Mouse (Mus musculus) olfactory bulb, adult 2 months (tissue): Measurements from ENCODE around the gene Wnt7b. TPM values are rescaled to one million over a fixed set of nuclear protein-coding genes. Genes with fewer than 3 reads are reported as not detected.
A peak's percentile ranks its signal among the peaks of the same experiment; 100 is the strongest.

Experiments used
- H3K27ac ChIP-seq: fragments of 200-500 bp; 2 replicates; pipeline ENCODE4 v1.5.1; 2012; ENCODE audit warnings: low read depth, low read length; ENCODE audit not compliant: insufficient read depth
- H3K4me1 ChIP-seq: fragments of 200-500 bp; 2 replicates; pipeline ENCODE4 v1.6.1; 2012; ENCODE audit warnings: low read length; ENCODE audit not compliant: control insufficient read depth, insufficient read depth
- H3K4me3 ChIP-seq: fragments of 200-500 bp; 2 replicates; pipeline ENCODE4 v1.5.1; 2012; ENCODE audit warnings: mild to moderate bottlenecking, low read depth, low read length, moderate library complexity; ENCODE audit not compliant: insufficient read depth
- CTCF ChIP-seq: fragments of 200-500 bp; IDR thresholded peaks from 2 replicates; pipeline ENCODE4 v1.5.1; 2012; ENCODE audit warnings: low read depth, mild to moderate bottlenecking, low read length, moderate library complexity; ENCODE audit not compliant: insufficient read depth
- POLR2A ChIP-seq: fragments of 200-500 bp; IDR thresholded peaks from 2 replicates; pipeline ENCODE4 v1.6.1; 2012; ENCODE audit warnings: mild to moderate bottlenecking, low read depth, low read length, moderate library complexity; ENCODE audit not compliant: insufficient read depth
- WGBS: fragments of 180-500 bp; shearing (Covaris S2); methylation state at CpG from one replicate; pipeline ENCODE4 v1.1.7; 2018; 5-methylcytosine and 5-hydroxymethylcytosine counted together
- polyA plus RNA-seq: library from polyadenylated mRNA; stranded (reverse); fragments of >200 nt; gene quantifications from 2 replicates; pipeline ENCODE4 v1.2.4, GENCODE M21; 2012; ENCODE audit warnings: low replicate concordance; ENCODE audit not compliant: missing spikeins, insufficient read depth, insufficient read length

Gene Wnt7b
- polyA plus RNA-seq, 1 experiment = not detected

- H3K4me1 ChIP-seq = no peaks in the 10 kb centered on the region
- H3K4me3 ChIP-seq = no peak overlapping the region
- TF ChIP-seq CTCF = no peak
- no peak for TF ChIP-seq POLR2A
- no peak overlapping the region for H3K27ac ChIP-seq
- 94% methylated on average over 10 of the region's 10 CpGs for WGBS
Measured at GRCm38 (mm10) chr15:85590831-85591230, 8.6 kb upstream of the Wnt7b start.

DNA sequence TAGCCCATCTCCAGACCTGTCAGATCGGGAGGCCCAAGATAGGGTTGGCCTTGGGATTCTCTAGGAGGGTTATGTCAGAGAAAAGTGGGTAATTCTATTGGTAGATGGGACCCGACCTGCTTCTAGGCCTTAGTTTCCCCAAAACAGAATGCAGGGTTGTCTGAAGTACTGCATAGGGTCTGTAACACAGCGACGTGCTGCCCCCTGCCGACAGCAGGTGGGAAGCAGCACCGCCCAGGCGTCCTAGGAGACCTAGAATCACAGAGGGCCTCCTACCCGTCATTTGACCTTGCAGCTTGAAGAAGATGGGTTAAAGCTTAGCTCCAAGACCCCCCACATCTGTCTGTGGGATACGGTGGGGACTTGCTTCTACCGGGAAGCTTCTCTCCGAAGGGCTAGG, 1.2 kb upstream of the Wnt7b start:
- peak; percentile 70 for TF ChIP-seq CTCF
- TF ChIP-seq POLR2A = no peak
- no peak overlapping the region for H3K27ac ChIP-seq
- WGBS = 6% methylated on average over 11 of the region's 11 CpGs
- peaks cover 18% of the 10 kb centered on the region for H3K4me1 ChIP-seq
- no peak overlapping the region for H3K4me3 ChIP-seq

DNA sequence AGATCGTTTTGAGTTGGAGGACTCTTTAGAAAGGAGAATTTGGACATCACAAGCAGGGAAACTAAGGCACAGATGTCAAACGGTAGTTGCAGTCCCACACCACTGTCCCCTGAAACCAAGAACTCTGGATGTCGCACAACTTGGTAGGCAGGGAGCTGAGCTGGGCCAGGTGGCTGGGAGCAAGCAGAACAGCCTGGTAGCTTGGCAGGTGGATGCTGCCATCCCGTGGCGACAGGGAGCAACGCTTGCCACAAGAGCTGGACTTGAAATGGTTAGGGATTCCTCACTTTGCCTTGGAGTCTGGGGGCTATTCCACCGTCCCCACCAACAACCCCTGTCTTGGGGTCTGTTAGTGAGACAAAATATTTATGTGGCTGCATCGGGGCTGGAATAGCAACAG, 751 bp upstream of the Wnt7b start:
- Histone ChIP-seq H3K27ac (no peak overlapping the region), H3K4me3 (no peak overlapping the region), H3K4me1 (peaks cover 20% of the 10 kb centered on the region)
- 2% methylated on average over 8 of the region's 8 CpGs for WGBS
- TF ChIP-seq POLR2A (no peak), CTCF (peak; percentile 97)

DNA sequence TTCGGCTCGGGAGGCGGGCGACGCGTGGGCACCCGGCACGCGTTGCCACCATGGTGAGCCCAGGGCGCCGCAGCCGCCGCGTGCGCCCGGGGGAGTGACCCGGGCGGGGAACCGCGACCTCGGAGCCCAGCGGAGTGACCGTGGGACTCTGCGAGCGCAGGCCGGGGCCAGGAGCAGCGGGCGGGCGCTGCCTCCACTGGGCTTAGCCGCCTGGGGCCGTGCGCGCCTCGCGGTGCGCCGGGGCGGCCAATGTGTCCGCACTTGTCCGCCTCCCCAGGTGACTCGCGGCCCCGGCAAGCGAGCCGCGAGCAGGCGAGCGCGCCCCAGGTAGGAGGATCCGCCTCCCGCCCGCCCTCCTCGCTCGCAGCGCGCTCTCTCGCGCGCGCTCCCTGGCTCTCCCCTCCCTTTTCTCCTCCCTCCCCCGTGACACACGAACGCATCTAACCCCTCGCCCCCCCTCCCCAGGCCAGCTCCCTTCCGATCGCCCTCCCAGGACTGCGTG, 659 bp downstream of the Wnt7b start:
- WGBS = under 1% methylated on average over 57 of the region's 67 CpGs
- TF ChIP-seq POLR2A (no peak), CTCF (no peak)
- peaks cover 34% of the 10 kb centered on the region for H3K4me1 ChIP-seq
- H3K4me3 ChIP-seq = peak overlapping the region; percentile 49
- no peak overlapping the region for H3K27ac ChIP-seq

DNA sequence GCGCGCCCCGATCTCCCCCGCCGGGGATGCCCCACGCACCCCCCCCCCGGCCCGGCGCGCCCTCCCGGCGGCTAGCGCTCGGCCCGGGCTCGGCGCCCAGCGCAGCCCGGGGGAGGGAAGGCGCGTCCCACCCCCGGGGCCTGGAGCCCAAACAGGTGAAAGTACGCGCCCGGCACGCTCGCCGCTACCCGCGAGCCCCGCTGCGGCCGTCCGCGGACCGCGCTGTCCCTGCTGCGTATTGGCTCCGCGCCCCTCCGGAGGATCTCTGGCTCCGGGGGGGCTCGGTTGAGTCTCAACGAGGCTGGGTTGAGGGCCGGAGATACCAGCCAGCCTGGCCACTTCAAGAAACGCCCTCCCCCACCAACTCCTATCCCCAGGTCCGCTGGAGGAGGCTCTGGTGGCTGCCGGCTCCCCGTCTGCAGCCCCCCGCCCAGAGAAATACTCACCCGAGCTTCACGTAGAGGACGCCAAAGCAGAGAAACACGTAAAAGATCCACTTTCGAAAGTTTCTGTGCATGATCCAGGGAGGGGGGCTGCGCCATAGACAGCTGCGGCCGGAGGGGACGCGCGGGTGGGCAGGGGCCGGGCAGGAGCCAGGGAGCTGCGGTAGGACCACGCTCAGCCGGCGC, 1.2 kb downstream of the Wnt7b start:
- peaks cover 38% of the 10 kb centered on the region for H3K4me1 ChIP-seq
- 2% methylated on average over 58 of the region's 66 CpGs for WGBS
- peak overlapping the region; percentile 49 for H3K4me3 ChIP-seq
- TF ChIP-seq CTCF (no peak), POLR2A (no peak)
- H3K27ac ChIP-seq = no peak overlapping the region

DNA sequence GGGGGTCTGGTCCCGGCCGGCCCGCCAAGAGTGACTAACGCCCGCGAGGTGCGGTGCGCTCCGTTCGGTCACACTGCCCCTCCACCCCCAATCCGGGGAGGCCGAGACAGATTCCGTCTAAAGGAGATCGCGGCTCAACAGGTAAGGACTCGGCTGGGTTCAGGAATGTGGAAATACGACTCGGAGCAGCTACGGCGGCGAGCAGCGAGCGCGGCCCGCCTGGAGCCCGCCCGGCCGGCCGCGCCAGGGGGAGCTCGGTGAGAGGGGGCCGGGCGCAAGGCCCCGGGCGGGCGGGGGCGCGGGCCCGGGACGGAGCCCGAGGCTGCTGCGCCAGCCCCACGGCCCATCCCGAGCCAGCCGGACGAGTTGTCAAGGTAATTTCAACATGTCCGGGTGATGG, 1.8 kb downstream of the Wnt7b start:
- TF ChIP-seq CTCF (no peak), POLR2A (no peak)
- 2% methylated on average over 46 of the region's 47 CpGs for WGBS
- Histone ChIP-seq H3K4me3 (peak overlapping the region; percentile 49), H3K4me1 (peaks cover 43% of the 10 kb centered on the region), H3K27ac (no peak overlapping the region)

DNA sequence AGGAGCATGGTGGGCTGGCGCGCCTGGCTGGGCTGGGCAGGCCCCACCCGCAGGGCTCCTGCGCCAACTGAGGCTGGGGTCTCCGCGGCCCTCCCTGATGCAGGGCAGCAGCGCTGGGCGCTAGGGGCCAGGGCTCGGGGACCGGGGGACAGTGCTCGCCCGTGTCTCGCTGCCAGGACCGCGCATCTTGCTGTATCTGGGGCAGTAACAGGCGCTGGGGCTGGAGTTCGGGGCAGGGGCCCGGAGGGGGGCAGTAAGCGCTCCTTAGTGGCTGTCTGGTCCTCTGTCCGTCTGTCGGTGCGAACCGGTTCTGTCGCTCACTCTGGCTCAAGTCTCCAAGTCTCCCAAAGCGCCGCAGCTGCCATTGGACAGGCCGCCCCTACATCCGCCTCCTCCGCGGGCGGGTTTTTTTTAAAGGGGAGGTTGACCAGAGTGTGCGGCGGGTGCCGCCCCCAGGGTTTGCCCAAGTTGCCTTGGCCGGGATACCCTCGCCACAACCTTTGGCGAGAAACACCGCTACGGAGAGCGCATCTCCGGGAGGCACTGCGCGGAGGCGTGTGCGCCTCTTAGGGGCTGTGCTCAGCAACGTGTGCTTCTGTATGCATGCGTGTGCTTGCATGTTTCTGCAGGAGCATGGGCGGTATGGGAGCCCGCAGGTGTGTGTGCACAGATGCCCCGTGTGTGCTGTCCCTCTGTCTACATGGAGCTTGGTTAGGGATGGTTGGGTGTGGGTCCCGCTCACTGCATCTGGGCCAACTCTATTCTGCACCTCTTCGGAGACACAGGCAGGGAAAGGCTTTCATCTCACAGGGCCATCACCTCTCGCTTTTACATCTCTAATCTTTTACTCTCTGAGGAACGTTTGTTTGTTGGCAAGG, 4.5 kb downstream of the Wnt7b start:
- H3K4me3 ChIP-seq = peak overlapping the region; percentile 43
- 4% methylated on average over 54 of the region's 54 CpGs for WGBS
- TF ChIP-seq POLR2A = no peak
- no peak for TF ChIP-seq CTCF
- H3K27ac ChIP-seq = no peak overlapping the region
- peaks cover 59% of the 10 kb centered on the region for H3K4me1 ChIP-seq

DNA sequence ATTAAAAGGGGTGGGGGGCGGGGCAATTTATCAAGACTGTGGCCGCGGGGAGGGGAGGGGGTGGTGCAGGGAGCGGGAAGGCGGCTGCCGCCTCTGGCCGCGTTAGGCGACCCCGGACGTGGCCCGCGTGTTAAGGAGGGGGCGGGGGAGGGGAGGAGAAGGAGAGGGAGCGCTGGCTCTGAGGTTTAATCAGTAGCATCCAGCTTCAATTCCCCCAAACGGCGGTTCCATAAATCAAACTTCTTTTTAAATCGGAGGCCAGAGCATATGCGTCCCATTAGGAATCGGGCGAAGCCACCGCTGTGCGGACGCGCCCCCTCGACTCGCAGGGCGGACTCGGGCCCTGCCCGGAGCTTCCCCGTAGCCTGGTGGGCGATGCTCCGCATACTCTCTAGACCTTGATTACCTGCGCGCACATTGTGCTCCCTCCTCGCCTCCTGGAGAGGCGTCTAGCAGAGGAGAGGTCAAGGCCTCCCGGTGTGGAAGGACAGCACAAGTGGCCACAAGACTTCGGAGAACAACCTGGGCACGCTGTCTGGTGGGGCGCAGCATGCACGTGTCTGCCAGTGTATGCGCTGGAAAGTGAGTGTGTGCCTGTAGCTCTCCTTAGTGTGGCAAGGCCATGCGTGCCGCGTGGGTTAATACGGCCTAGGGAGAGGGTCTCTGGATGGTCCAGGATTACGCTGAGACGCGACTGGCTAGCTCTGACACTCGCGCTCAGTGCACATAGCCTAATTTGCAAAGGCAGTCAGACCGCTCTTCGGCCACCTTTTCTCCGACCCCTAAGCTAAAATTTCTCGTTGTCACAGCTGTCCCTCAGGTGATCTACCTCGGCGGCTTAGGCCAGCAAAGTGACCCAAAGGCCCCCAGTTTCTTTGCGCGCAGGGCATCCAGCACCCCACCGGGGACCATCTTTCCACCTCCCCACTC, 5.5 kb downstream of the Wnt7b start:
- Histone ChIP-seq H3K4me3 (peak overlapping the region; percentile 43), H3K27ac (peak overlapping the region; percentile 1; the same call in 1 of the 2 replicates), H3K4me1 (peaks cover 57% of the 10 kb centered on the region)
- WGBS = 3% methylated on average over 61 of the region's 61 CpGs
- TF ChIP-seq POLR2A (no peak), CTCF (no peak)
